Mouse (Mus musculus): ENCODE data around the gene Tmem59.

DNA sequence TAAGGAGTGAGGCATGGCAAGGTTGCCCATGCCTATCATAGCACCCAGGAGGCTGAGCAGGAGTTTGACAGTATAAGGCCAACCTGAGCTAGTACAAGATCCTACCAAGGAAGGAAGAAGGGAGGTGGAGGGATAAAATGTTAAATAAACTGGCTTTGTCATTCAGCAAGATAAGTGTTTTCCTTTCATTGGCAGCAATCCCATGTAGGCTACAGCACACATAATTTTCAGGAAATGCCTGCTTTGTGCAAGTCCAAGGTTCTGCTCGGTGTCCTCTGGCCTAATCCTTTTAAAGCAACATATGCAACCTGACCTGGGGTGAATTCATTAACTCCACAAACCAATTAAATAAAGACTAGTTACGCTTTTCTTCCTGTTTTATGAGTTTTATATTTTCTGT lies 67.2 kb downstream of the Tmem59 start:
- TF ChIP-seq GATA1 (IDR thresholded peaks at IDR 0.05; ENCODE audit: borderline replicate concordance, low read length), result no peak
- no peak for TF ChIP-seq FLI1 (IDR thresholded peaks at IDR 0.05; ENCODE audit: low read length)
